In the genomic region with DNA sequence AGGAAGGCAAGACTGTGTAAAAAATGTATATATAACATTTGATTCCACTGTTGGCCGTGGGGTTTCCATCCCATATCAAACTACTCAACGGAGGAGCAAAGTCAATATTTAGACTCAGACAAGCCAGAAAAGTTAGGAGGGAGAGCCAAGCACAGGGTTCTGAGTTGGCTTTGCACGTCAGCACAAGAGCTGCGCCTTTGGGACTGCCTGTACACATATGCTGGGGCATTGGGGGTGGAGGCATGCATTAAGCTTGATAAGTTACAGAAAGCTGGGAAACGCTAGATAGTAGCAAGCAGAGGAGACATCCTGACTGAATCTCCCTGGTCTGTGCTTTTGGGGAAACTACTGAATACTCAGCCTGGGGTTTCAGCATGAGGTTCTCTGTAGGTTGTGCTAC, we compare ENCODE assay signal across 8 mouse cellular contexts. TPM values are rescaled to one million over a fixed set of nuclear protein-coding genes. Genes with fewer than 3 reads are reported as not detected.
DNase-seq lines count a peak whose midpoint lies in the region; ATAC-seq and TF ChIP-seq lines count a peak whose summit lies in the region.

No protein-coding gene starts in this region.

- peaks cover 9% of the 10 kb centered on the region for H3K27me3 ChIP-seq in megakaryocyte, embryonic 14.5 days (replicated peaks)
- H3K27me3 ChIP-seq in heart, embryonic 10.5 days (ENCODE audit: insufficient read depth, poor library complexity, severe bottlenecking), result no peaks in the 10 kb centered on the region
- H3K27me3 ChIP-seq in limb, embryonic 14.5 days (ENCODE audit: control insufficient read depth, insufficient read depth, low read length), result no peaks in the 10 kb centered on the region
- H3K27me3 ChIP-seq in midbrain, postnatal 0 days (ENCODE audit: insufficient read depth, low read length), result no peaks in the 10 kb centered on the region

- H3K36me3 ChIP-seq in megakaryocyte, embryonic 14.5 days (replicated peaks; ENCODE audit: low read length), result peaks cover 39% of the 10 kb centered on the region
- H3K36me3 ChIP-seq in heart, embryonic 10.5 days, result peaks cover 28% of the 10 kb centered on the region
- H3K36me3 ChIP-seq in limb, embryonic 14.5 days (ENCODE audit: control insufficient read depth, insufficient read depth, low read length), result peaks cover 18% of the 10 kb centered on the region
- H3K36me3 ChIP-seq in midbrain, postnatal 0 days (ENCODE audit: insufficient read depth, low read length), result 0 out of 2 replicates have a peak, but pooled peaks cover 1% of the 10 kb centered on the region

- no peak for ATAC-seq in megakaryocyte, adult 5-6 weeks (ENCODE audit: poor library complexity, severe bottlenecking)
- no peak for ATAC-seq in limb, embryonic 14.5 days (ENCODE audit: low FRiP score, low read depth)
- no peak for ATAC-seq in midbrain, postnatal 0 days (ENCODE audit: low FRiP score)

- peak overlapping the region; percentile 85 for H3K4me2 ChIP-seq in limb, embryonic 14.5 days (replicated peaks; ENCODE audit: low read depth, low read length, severe bottlenecking)
- peak overlapping the region; percentile 94 for H3K4me2 ChIP-seq in midbrain, postnatal 0 days (ENCODE audit: low read depth, low read length, poor library complexity, severe bottlenecking)

- peak overlapping the region; percentile 99 for H3K4me3 ChIP-seq in megakaryocyte, embryonic 14.5 days (replicated peaks)
- H3K4me3 ChIP-seq in heart, embryonic 10.5 days, result peak overlapping the region; percentile 91
- peak overlapping the region; percentile 83 for H3K4me3 ChIP-seq in limb, embryonic 14.5 days (replicated peaks; ENCODE audit: low read length)
- peak overlapping the region; percentile 83 for H3K4me3 ChIP-seq in midbrain, postnatal 0 days (ENCODE audit: low read depth, low read length)

- H3K9ac ChIP-seq in limb, embryonic 14.5 days (ENCODE audit: low read depth, low read length, severe bottlenecking), result peak overlapping the region; percentile 96
- H3K9ac ChIP-seq in midbrain, postnatal 0 days (replicated peaks; ENCODE audit: low read length, poor library complexity, severe bottlenecking), result peak overlapping the region; percentile 91; the same call in 1 of the 2 replicates

- TF ChIP-seq CTCF in midbrain, postnatal 0 days (IDR thresholded peaks at IDR 0.05), result no peak

- no peak for TF ChIP-seq POLR2A in limb, embryonic 14.5 days (IDR thresholded peaks at IDR 0.05; ENCODE audit: borderline replicate concordance, extremely low read depth, insufficient read depth, insufficient read length)

- H3K9me3 ChIP-seq in megakaryocyte, embryonic 14.5 days, result no peaks in the 10 kb centered on the region
- H3K9me3 ChIP-seq in heart, embryonic 10.5 days, result no peaks in the 10 kb centered on the region
- 0 out of 2 replicates have a peak, but pooled peaks cover 3% of the 10 kb centered on the region for H3K9me3 ChIP-seq in limb, embryonic 14.5 days (ENCODE audit: control insufficient read depth, low read length)
- no peaks in the 10 kb centered on the region for H3K9me3 ChIP-seq in midbrain, postnatal 0 days (ENCODE audit: low read length)

- peak overlapping the region; percentile 99 for H3K27ac ChIP-seq in heart, embryonic 10.5 days
- peak overlapping the region; percentile 99 for H3K27ac ChIP-seq in limb, embryonic 14.5 days (replicated peaks; ENCODE audit: low read depth, low read length)
- H3K27ac ChIP-seq in midbrain, postnatal 0 days (ENCODE audit: low read depth, low read length), result peak overlapping the region; percentile 97; the same call in 1 of the 2 replicates

- DNase-seq in heart, embryonic 10.5 days (ENCODE audit: low spot score), result peak; percentile 71
- no peak for DNase-seq in limb, embryonic 14.5 days (ENCODE audit: low spot score)
- DNase-seq in midbrain, postnatal 0 days (ENCODE audit: low spot score), result no peak
- no peak for DNase-seq in frontal cortex, postnatal 10 days (ENCODE audit: low spot score in 2 of 2)
- DNase-seq in right cerebral cortex, postnatal 10 days (ENCODE audit: low spot score in 2 of 2), result no peak
- DNase-seq in B cell, adult 2 months, result no peak

- H3K4me1 ChIP-seq in megakaryocyte, embryonic 14.5 days, result peaks cover 55% of the 10 kb centered on the region
- H3K4me1 ChIP-seq in heart, embryonic 10.5 days, result peaks cover 27% of the 10 kb centered on the region
- peaks cover 15% of the 10 kb centered on the region; the same call in 1 of the 2 replicates for H3K4me1 ChIP-seq in limb, embryonic 14.5 days (ENCODE audit: control insufficient read depth, insufficient read depth, low read length)
- H3K4me1 ChIP-seq in midbrain, postnatal 0 days (ENCODE audit: insufficient read depth, low read length), result 0 out of 2 replicates have a peak, but pooled peaks cover 8% of the 10 kb centered on the region

- WGBS in heart, embryonic 10.5 days, result 21% methylated on average over 5 of the region's 5 CpGs
- 27% methylated on average over 5 of the region's 5 CpGs for WGBS in limb, embryonic 14.5 days
- whole genome bisulfite sequencing in midbrain, postnatal 0 days, result 30% methylated on average over 5 of the region's 5 CpGs

RNA-seq across cellular contexts. Expression of a gene that starts 1.1 kb away (rescaled TPM):
- 1.2 and 3.0 TPM in 2 replicates for polyA plus RNA-seq in megakaryocyte, embryonic 14.5 days (2012; ENCODE audit: insufficient read depth, low replicate concordance)
- 0.33 and 1.1 TPM in 2 replicates for total RNA-seq in megakaryocyte, adult 5-6 weeks (2015)
- total RNA-seq in megakaryocyte, adult 5-6 weeks (2017), result 0.37 TPM in 2 replicates
- 1.7 and 1.9 TPM in 2 replicates for polyA plus RNA-seq in heart, embryonic 10.5 days (2016; fragmentation: Nextera tagmentation; extraction: Ambion mirVana)
- polyA plus RNA-seq in limb, embryonic 14.5 days (2012; rRNA removed), result 2.9 and 4.2 TPM in 2 replicates
- polyA plus RNA-seq in limb, embryonic 14.5 days (2014; fragmentation: Nextera tagmentation; extraction: Ambion mirVana), result 3.1 and 3.2 TPM in 2 replicates
- total RNA-seq in midbrain, postnatal 0 days (2014; rRNA removed), result 0.93 and 1.3 TPM in 2 replicates
- 1.3 and 1.5 TPM in 2 replicates for polyA plus RNA-seq in midbrain, postnatal 0 days (2015; fragmentation: Nextera tagmentation; extraction: Ambion mirVana)
